Mouse (Mus musculus): ENCODE results near the gene Erc2. TPM values are rescaled to one million over a fixed set of nuclear protein-coding genes. Genes with fewer than 3 reads are reported as not detected.
A peak's percentile ranks its signal among the peaks of the same experiment; 100 is the strongest.

The Erc2 gene
- polyA plus RNA-seq, 1 experiment from 2014 or later: 13.1 TPM

DNA sequence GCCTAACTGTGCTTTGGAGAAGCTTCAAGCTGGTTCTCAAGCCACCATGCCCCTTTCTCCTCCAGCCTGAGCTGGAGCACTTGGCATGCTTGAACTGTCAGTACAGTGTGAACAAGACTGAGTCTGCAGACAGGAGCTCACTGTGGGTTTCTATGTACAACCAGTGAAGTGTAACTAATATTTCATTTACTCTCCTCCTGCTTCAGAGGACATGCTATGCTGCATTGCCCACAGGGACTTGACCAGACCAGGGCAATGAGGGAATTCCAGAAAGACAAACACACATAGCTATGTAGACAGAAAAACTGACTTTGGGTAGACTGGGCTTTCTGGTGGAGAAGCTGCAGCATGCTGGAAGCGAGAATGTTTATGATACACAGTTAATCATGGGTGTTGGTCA is 311.3 kb downstream of the Erc2 start:
- DNase-seq (ENCODE audit: low spot score): no peak

DNA sequence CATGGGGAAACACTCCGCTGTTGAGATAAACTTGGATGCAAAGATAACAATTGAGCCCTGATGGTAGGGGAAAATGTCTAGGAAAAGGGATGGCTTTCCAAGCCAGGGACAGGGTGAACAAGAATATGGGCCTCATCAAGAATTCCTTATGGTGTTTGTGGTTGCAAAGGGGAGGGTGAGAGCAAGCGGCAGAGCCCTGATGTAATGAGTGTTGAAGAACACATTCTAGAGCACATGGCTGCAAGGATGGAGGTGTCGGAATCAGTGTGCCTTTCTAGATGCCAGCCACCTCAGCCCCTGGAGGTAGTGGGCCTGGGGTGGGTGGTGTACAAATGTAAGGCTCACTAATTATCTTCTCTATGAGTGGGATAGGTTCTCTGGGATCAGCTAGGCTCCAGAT is 313.5 kb downstream of the Erc2 start:
- no peak overlapping the region for H3K27ac ChIP-seq (ENCODE audit: low read depth, low read length)
- ATAC-seq (ENCODE audit: insufficient read depth, low FRiP score, low TSS enrichment) (no peak), DNase-seq (ENCODE audit: low spot score) (no peak)
- 88% methylated on average over 3 of the region's 3 CpGs for WGBS
- H3K4me1 ChIP-seq (ENCODE audit: control insufficient read depth, insufficient read depth, low read length): no peaks in the 10 kb centered on the region
- H3K9ac ChIP-seq (ENCODE audit: low read length): no peak overlapping the region
- H3K9me3 ChIP-seq (ENCODE audit: control insufficient read depth, low read length): no peaks in the 10 kb centered on the region
- H3K36me3 ChIP-seq (ENCODE audit: control insufficient read depth, insufficient read depth, low read length): no peaks in the 10 kb centered on the region
- no peaks in the 10 kb centered on the region for H3K27me3 ChIP-seq (ENCODE audit: control insufficient read depth, insufficient read depth, low read length)
- no peak overlapping the region for H3K4me2 ChIP-seq (ENCODE audit: low read depth)
- no peak overlapping the region for H3K4me3 ChIP-seq (ENCODE audit: low read depth, low read length)

More for the DNA sequence above, 311.3 kb downstream of the Erc2 start:
- Histone ChIP-seq H3K27ac (ENCODE audit: low read depth, low read length) (no peak overlapping the region), H3K9ac (ENCODE audit: low read length) (no peak overlapping the region), H3K27me3 (ENCODE audit: control insufficient read depth, insufficient read depth, low read length) (no peaks in the 10 kb centered on the region), H3K4me1 (ENCODE audit: control insufficient read depth, insufficient read depth, low read length) (no peaks in the 10 kb centered on the region), H3K36me3 (ENCODE audit: control insufficient read depth, insufficient read depth, low read length) (no peaks in the 10 kb centered on the region), H3K9me3 (ENCODE audit: control insufficient read depth, low read length) (no peaks in the 10 kb centered on the region), H3K4me3 (ENCODE audit: low read depth, low read length) (no peak overlapping the region), H3K4me2 (ENCODE audit: low read depth) (no peak overlapping the region)
- 81% methylated on average over 1 of the region's 1 CpGs for WGBS
- no peak for ATAC-seq (ENCODE audit: insufficient read depth, low FRiP score, low TSS enrichment)

GRCm38 (mm10) chr14:27937922-27938321 is 315.7 kb downstream of the Erc2 start:
- H3K36me3 ChIP-seq (ENCODE audit: control insufficient read depth, insufficient read depth, low read length): no peaks in the 10 kb centered on the region
- no peak for ATAC-seq (ENCODE audit: insufficient read depth, low FRiP score, low TSS enrichment)
- H3K9me3 ChIP-seq (ENCODE audit: control insufficient read depth, low read length): no peaks in the 10 kb centered on the region
- no peak overlapping the region for H3K27ac ChIP-seq (ENCODE audit: low read depth, low read length)
- H3K27me3 ChIP-seq (ENCODE audit: control insufficient read depth, insufficient read depth, low read length): no peaks in the 10 kb centered on the region
- no peak for DNase-seq (ENCODE audit: low spot score)
- no peak overlapping the region for H3K4me2 ChIP-seq (ENCODE audit: low read depth)
- H3K4me1 ChIP-seq (ENCODE audit: control insufficient read depth, insufficient read depth, low read length): no peaks in the 10 kb centered on the region
- no peak overlapping the region for H3K4me3 ChIP-seq (ENCODE audit: low read depth, low read length)
- no peak overlapping the region for H3K9ac ChIP-seq (ENCODE audit: low read length)
- WGBS: 82% methylated on average over 2 of the region's 2 CpGs

DNA sequence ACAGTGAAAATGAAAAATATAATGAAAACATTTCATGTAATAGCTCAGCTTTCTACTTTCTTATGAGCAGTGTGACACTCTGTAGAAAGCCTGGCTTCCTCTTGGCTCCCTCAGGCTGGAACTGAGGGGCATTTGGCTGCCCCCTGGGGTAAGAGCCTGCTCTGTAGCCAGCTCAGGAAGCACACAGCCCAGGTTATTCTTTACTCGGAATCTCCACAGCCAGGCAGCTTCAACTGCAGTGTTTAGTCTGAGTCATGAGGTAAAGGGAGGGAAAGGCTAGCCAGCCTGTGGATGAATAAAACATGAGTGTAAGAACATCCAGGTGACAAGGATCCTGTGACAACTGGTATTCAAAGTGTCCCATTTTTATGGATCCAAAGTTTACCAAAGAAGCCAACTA is 323.0 kb downstream of the Erc2 start:
- Histone ChIP-seq H3K9me3 (ENCODE audit: control insufficient read depth, low read length) (no peaks in the 10 kb centered on the region), H3K4me3 (ENCODE audit: low read depth, low read length) (no peak overlapping the region), H3K27me3 (ENCODE audit: control insufficient read depth, insufficient read depth, low read length) (no peaks in the 10 kb centered on the region), H3K36me3 (ENCODE audit: control insufficient read depth, insufficient read depth, low read length) (no peaks in the 10 kb centered on the region), H3K9ac (ENCODE audit: low read length) (no peak overlapping the region), H3K27ac (ENCODE audit: low read depth, low read length) (no peak overlapping the region), H3K4me2 (ENCODE audit: low read depth) (no peak overlapping the region), H3K4me1 (ENCODE audit: control insufficient read depth, insufficient read depth, low read length) (no peaks in the 10 kb centered on the region)
- DNase-seq (ENCODE audit: low spot score) (no peak), ATAC-seq (ENCODE audit: insufficient read depth, low FRiP score, low TSS enrichment) (no peak)
- 48% methylated on average over 1 of the region's 1 CpGs for WGBS

DNA sequence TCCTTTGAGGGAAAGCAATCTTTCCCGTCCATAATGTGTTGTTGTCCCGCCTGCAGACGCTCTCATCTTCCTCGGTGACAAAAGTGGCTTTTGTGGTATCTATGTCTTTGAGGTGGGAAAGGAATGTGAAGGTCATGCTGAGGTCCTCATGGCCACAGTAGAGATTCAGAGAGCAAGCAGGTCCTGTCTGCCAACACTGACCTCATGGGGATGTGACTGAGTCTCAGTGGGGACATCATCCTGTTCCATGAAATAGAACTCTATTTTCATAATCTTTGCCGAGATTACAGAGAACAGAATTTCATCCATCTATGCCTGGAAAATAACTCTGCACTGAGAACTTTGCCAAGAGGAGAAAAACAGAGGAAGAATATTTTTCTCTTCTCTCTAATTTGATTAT is 324.0 kb downstream of the Erc2 start:
- Histone ChIP-seq H3K27me3 (ENCODE audit: control insufficient read depth, insufficient read depth, low read length) (no peaks in the 10 kb centered on the region), H3K9me3 (ENCODE audit: control insufficient read depth, low read length) (no peaks in the 10 kb centered on the region), H3K36me3 (ENCODE audit: control insufficient read depth, insufficient read depth, low read length) (no peaks in the 10 kb centered on the region), H3K27ac (ENCODE audit: low read depth, low read length) (no peak overlapping the region), H3K4me1 (ENCODE audit: control insufficient read depth, insufficient read depth, low read length) (no peaks in the 10 kb centered on the region), H3K9ac (ENCODE audit: low read length) (no peak overlapping the region), H3K4me3 (ENCODE audit: low read depth, low read length) (no peak overlapping the region), H3K4me2 (ENCODE audit: low read depth) (no peak overlapping the region)
- DNase-seq (ENCODE audit: low spot score) (no peak), ATAC-seq (ENCODE audit: insufficient read depth, low FRiP score, low TSS enrichment) (no peak)
- WGBS: 61% methylated on average over 5 of the region's 5 CpGs

DNA sequence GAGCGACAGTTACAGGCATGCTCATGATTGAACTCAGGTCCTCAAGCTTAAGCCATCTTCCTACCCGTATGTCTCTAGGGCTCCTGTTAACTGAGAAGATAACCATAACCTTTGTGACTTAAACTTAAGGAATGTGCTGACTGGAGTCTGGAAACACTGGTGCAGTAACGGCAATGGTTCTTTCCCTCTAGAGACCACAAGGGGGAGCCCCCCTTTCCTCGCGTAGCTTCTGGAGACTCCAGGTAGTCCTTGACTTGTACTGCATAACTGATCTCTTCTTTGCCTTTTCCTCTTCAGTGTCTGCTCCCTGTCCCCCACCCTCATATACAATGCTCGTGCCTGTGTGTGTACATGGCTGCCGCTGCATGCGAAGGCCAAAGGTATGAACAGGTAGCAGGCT is 326.2 kb downstream of the Erc2 start:
- Histone ChIP-seq H3K4me3 (ENCODE audit: low read depth, low read length) (no peak overlapping the region), H3K9me3 (ENCODE audit: control insufficient read depth, low read length) (no peaks in the 10 kb centered on the region), H3K36me3 (ENCODE audit: control insufficient read depth, insufficient read depth, low read length) (no peaks in the 10 kb centered on the region), H3K9ac (ENCODE audit: low read length) (no peak overlapping the region), H3K27ac (ENCODE audit: low read depth, low read length) (no peak overlapping the region), H3K4me2 (ENCODE audit: low read depth) (no peak overlapping the region), H3K4me1 (ENCODE audit: control insufficient read depth, insufficient read depth, low read length) (no peaks in the 10 kb centered on the region), H3K27me3 (ENCODE audit: control insufficient read depth, insufficient read depth, low read length) (no peaks in the 10 kb centered on the region)
- WGBS: 78% methylated on average over 8 of the region's 8 CpGs
- DNase-seq (ENCODE audit: low spot score): peak; percentile 23
- no peak for ATAC-seq (ENCODE audit: insufficient read depth, low FRiP score, low TSS enrichment)

DNA sequence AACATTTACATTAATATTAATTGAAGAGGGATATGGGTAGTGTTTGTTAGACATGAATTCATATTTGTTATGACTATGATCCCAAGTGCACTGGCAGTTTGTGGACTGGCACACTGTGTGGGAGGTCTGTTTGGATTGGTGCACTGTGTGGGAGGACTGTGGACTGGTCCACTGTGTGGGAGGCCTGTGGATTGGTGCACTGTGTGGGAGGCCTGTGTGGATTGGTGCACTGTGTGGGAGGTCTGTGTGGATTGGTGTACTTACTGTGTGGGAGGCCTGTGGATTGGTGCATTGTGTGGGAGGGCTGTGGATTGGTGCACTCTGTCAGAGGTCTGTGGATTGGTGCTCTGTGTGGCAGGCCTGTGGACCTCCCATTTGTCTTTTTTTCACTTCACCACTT is 331.6 kb downstream of the Erc2 start:
- Histone ChIP-seq H3K9me3 (ENCODE audit: control insufficient read depth, low read length) (no peaks in the 10 kb centered on the region), H3K36me3 (ENCODE audit: control insufficient read depth, insufficient read depth, low read length) (no peaks in the 10 kb centered on the region), H3K9ac (ENCODE audit: low read length) (no peak overlapping the region), H3K4me3 (ENCODE audit: low read depth, low read length) (no peak overlapping the region), H3K4me1 (ENCODE audit: control insufficient read depth, insufficient read depth, low read length) (no peaks in the 10 kb centered on the region), H3K27me3 (ENCODE audit: control insufficient read depth, insufficient read depth, low read length) (no peaks in the 10 kb centered on the region), H3K27ac (ENCODE audit: low read depth, low read length) (no peak overlapping the region), H3K4me2 (ENCODE audit: low read depth) (no peak overlapping the region)
- ATAC-seq (ENCODE audit: insufficient read depth, low FRiP score, low TSS enrichment): no peak
- no peak for DNase-seq (ENCODE audit: low spot score)

DNA sequence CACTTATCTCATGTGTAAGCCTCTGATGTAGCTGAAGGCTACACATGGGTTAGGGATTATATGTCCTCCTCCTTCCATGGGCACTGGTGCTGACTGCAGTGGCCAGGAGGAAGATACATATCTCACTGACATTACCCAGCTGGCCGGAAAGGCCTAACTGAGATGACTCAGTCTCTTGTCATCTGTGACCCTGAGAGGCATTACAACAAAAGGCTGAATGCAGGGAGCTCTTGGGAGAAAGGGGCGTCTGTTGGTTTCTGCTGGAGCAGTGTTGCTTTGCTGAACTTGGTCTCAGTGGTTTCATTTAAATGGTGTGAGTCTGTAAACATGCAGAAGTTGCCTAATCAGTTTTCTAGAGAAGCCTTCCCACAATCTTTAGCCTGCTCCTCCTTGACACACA is 334.6 kb downstream of the Erc2 start:
- WGBS: 60% methylated on average over 2 of the region's 2 CpGs
- Histone ChIP-seq H3K36me3 (ENCODE audit: control insufficient read depth, insufficient read depth, low read length) (no peaks in the 10 kb centered on the region), H3K9me3 (ENCODE audit: control insufficient read depth, low read length) (no peaks in the 10 kb centered on the region), H3K9ac (ENCODE audit: low read length) (no peak overlapping the region), H3K4me1 (ENCODE audit: control insufficient read depth, insufficient read depth, low read length) (no peaks in the 10 kb centered on the region), H3K27ac (ENCODE audit: low read depth, low read length) (no peak overlapping the region), H3K27me3 (ENCODE audit: control insufficient read depth, insufficient read depth, low read length) (no peaks in the 10 kb centered on the region), H3K4me3 (ENCODE audit: low read depth, low read length) (no peak overlapping the region), H3K4me2 (ENCODE audit: low read depth) (no peak overlapping the region)
- DNase-seq (ENCODE audit: low spot score) (no peak), ATAC-seq (ENCODE audit: insufficient read depth, low FRiP score, low TSS enrichment) (no peak)

DNA sequence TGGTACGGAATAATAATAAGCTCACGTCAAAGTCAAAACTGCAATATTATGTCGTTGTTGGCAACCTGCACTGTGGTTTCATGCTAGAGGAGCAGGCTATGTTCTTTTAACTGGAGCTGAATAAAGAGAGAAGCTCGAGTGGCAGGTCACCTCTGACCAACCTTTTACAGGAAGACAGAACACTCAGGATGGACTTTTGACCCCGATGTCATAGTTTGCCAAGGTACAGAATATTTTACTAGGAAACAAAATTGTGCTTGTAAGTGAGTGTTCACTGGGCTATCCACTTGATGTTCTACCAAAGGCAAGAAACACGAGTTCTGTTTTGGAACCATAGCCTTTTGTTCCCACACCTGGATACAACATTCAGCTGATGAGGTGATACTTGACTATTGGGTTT is 351.5 kb downstream of the Erc2 start:
- H3K4me3 ChIP-seq (ENCODE audit: low read depth, low read length): no peak overlapping the region
- H3K27ac ChIP-seq (ENCODE audit: low read depth, low read length): no peak overlapping the region
- no peak for DNase-seq (ENCODE audit: low spot score)
- H3K9me3 ChIP-seq (ENCODE audit: control insufficient read depth, low read length): no peaks in the 10 kb centered on the region
- WGBS: 88% methylated on average over 6 of the region's 6 CpGs
- H3K4me1 ChIP-seq (ENCODE audit: control insufficient read depth, insufficient read depth, low read length): no peaks in the 10 kb centered on the region
- no peaks in the 10 kb centered on the region for H3K27me3 ChIP-seq (ENCODE audit: control insufficient read depth, insufficient read depth, low read length)
- no peak for ATAC-seq (ENCODE audit: insufficient read depth, low FRiP score, low TSS enrichment)
- no peaks in the 10 kb centered on the region for H3K36me3 ChIP-seq (ENCODE audit: control insufficient read depth, insufficient read depth, low read length)
- no peak overlapping the region for H3K9ac ChIP-seq (ENCODE audit: low read length)
- H3K4me2 ChIP-seq (ENCODE audit: low read depth): no peak overlapping the region
